Mouse (Mus musculus) MEL (cell line): ENCODE measurements around the gene Ctnna2. TPM values are rescaled to one million over a fixed set of nuclear protein-coding genes. Genes with fewer than 3 reads are reported as not detected.

ENCODE experiments used
- DNase-seq: peaks from one replicate; pipeline ENCODE4 v3.0.0; 2011; ENCODE audit warnings: low read depth, low spot score
- H3K27ac ChIP-seq: 2 replicates; pipeline ENCODE4 v1.5.1; 2012; ENCODE audit warnings: low read depth, mild to moderate bottlenecking, control low read depth, low read length, moderate library complexity; ENCODE audit not compliant: control insufficient read depth
- H3K27me3 ChIP-seq, 2 experiments: fragments of 150-350 bp in 1 of 2; sonication (generic) in 1 of 2; 2 replicates each; pipeline ENCODE4 v1.6.1; 2012; ENCODE audit warnings: low read length in 2 of 2, mild to moderate bottlenecking in 2 of 2, improper control_type of control experiment in 1 of 2, moderate library complexity in 1 of 2; ENCODE audit not compliant: insufficient read depth in 2 of 2, control insufficient read depth in 1 of 2
- H3K36me3 ChIP-seq, 2 experiments: 2 replicates each; pipeline ENCODE4 v1.6.1; 2012 to 2014; ENCODE audit warnings: low read length in 2 of 2, improper control_type of control experiment in 1 of 2, inconsistent platforms in 1 of 2, mild to moderate bottlenecking in 1 of 2; ENCODE audit not compliant: insufficient read depth in 2 of 2, control insufficient read depth in 1 of 2
- H3K4me1 ChIP-seq, 2 experiments: fragments of 150-350 bp in 1 of 2; sonication (generic) in 1 of 2; 2 replicates each; pipeline ENCODE4 v1.6.1; 2012; ENCODE audit warnings: low read length in 2 of 2, improper control_type of control experiment in 1 of 2, mild to moderate bottlenecking in 1 of 2; ENCODE audit not compliant: insufficient read depth in 2 of 2, control insufficient read depth in 1 of 2
- H3K4me3 ChIP-seq, 2 experiments: fragments of 150-350 bp in 1 of 2; sonication (generic) in 1 of 2; 2 replicates each; pipeline ENCODE4 v1.5.1; 2012; ENCODE audit warnings: low read depth in 2 of 2, low read length in 2 of 2, mild to moderate bottlenecking in 2 of 2, moderate library complexity in 2 of 2, control low read depth in 1 of 2, improper control_type of control experiment in 1 of 2; ENCODE audit not compliant: control insufficient read depth in 1 of 2, insufficient read depth in 1 of 2
- H3K79me2 ChIP-seq: 2 replicates; pipeline ENCODE4 v1.6.1; 2012; ENCODE audit warnings: mild to moderate bottlenecking, low read length, moderate library complexity; ENCODE audit not compliant: control insufficient read depth, poor library complexity, insufficient read depth
- H3K9ac ChIP-seq: 2 replicates; pipeline ENCODE4 v1.6.1; 2012; ENCODE audit warnings: low read depth, mild to moderate bottlenecking, control low read depth, low read length, moderate library complexity; ENCODE audit not compliant: control insufficient read depth, poor library complexity, severe bottlenecking
- H3K9me3 ChIP-seq: fragments of 150-350 bp; sonication (generic); replicated peaks from 2 replicates; pipeline ENCODE4 v1.6.1; 2012; ENCODE audit warnings: mild to moderate bottlenecking, low read length, improper control_type of control experiment, moderate library complexity; ENCODE audit not compliant: insufficient read depth
- EP300 ChIP-seq, 2 experiments: IDR thresholded peaks; 2 replicates each; pipeline ENCODE4 v1.6.1; 2011; ENCODE audit warnings: improper control_type of control experiment in 2 of 2, low read length in 2 of 2, low read depth in 1 of 2, mild to moderate bottlenecking in 1 of 2
- GATA1 ChIP-seq: IDR thresholded peaks from 2 replicates; pipeline ENCODE4 v1.6.1; 2011; ENCODE audit warnings: low read depth, low read length, improper control_type of control experiment
- JUND ChIP-seq: IDR thresholded peaks from 2 replicates; pipeline ENCODE4 v1.6.1; 2011; ENCODE audit warnings: low read depth, mild to moderate bottlenecking, improper control_type of control experiment, low read length
- MEF2A ChIP-seq: IDR thresholded peaks from 2 replicates; pipeline ENCODE4 v1.6.1; 2014; ENCODE audit warnings: low read depth, mild to moderate bottlenecking, inconsistent platforms, low read length, improper control_type of control experiment; ENCODE audit not compliant: poor library complexity, insufficient replicate concordance, severe bottlenecking; ENCODE audit errors: extremely low read depth
- MYB ChIP-seq: IDR thresholded peaks from 2 replicates; pipeline ENCODE4 v1.6.1; 2011; ENCODE audit warnings: mild to moderate bottlenecking, low read depth, low read length, improper control_type of control experiment
- MYC ChIP-seq: IDR thresholded peaks from 2 replicates; pipeline ENCODE4 v1.6.1; 2011; ENCODE audit warnings: low read depth, mild to moderate bottlenecking, low read length, improper control_type of control experiment, moderate library complexity
- NELFE ChIP-seq: IDR thresholded peaks from 2 replicates; pipeline ENCODE4 v1.6.1; 2011; ENCODE audit warnings: low read depth, low read length, improper control_type of control experiment
- POLR2A ChIP-seq, 2 experiments: IDR thresholded peaks; 2 replicates each; pipeline ENCODE4 v1.6.1; 2011 to 2012; ENCODE audit warnings: low read length in 2 of 2, mild to moderate bottlenecking in 2 of 2, control low read depth in 1 of 2, improper control_type of control experiment in 1 of 2, low read depth in 1 of 2, moderate library complexity in 1 of 2; ENCODE audit not compliant: control insufficient read depth in 1 of 2, insufficient read depth in 1 of 2, poor library complexity in 1 of 2
- POLR2AphosphoS2 ChIP-seq: IDR thresholded peaks from 2 replicates; pipeline ENCODE4 v1.6.1; 2011; ENCODE audit warnings: low read length, improper control_type of control experiment
- POLR2AphosphoS5 ChIP-seq: IDR thresholded peaks from 2 replicates; pipeline ENCODE4 v1.6.1; 2012; ENCODE audit warnings: low read depth, borderline replicate concordance, mild to moderate bottlenecking, inconsistent platforms, low read length, moderate library complexity, mixed read lengths
- RAD21 ChIP-seq: IDR thresholded peaks from 2 replicates; pipeline ENCODE4 v1.6.1; 2011; ENCODE audit warnings: mild to moderate bottlenecking, low read depth, low read length, improper control_type of control experiment
- RCOR1 ChIP-seq: IDR thresholded peaks from 2 replicates; pipeline ENCODE4 v1.6.1; 2012; ENCODE audit warnings: low read depth, mild to moderate bottlenecking, inconsistent platforms, low read length, improper control_type of control experiment
- SIN3A ChIP-seq: IDR thresholded peaks from 2 replicates; pipeline ENCODE4 v1.6.1; 2012; ENCODE audit warnings: low read length, improper control_type of control experiment, inconsistent platforms
- TAL1 ChIP-seq: IDR thresholded peaks from 2 replicates; pipeline ENCODE4 v1.6.1; 2012; ENCODE audit warnings: mild to moderate bottlenecking, inconsistent platforms, low read length, moderate library complexity, mixed read lengths
- TBP ChIP-seq: IDR thresholded peaks from 2 replicates; pipeline ENCODE4 v1.8.0; 2011; ENCODE audit warnings: low read depth, low read length, improper control_type of control experiment
- TCF12 ChIP-seq: IDR thresholded peaks from 2 replicates; pipeline ENCODE4 v1.6.1; 2014; ENCODE audit warnings: low read depth, mild to moderate bottlenecking, inconsistent platforms, low read length, improper control_type of control experiment, moderate library complexity
- USF1 ChIP-seq: IDR thresholded peaks from 2 replicates; pipeline ENCODE4 v1.6.1; 2014; ENCODE audit warnings: low read depth, mild to moderate bottlenecking, inconsistent platforms, low read length, improper control_type of control experiment, moderate library complexity
- ZC3H11A ChIP-seq: IDR thresholded peaks from 2 replicates; pipeline ENCODE4 v1.6.1; 2012; ENCODE audit warnings: low read depth, mild to moderate bottlenecking, inconsistent platforms, low read length, improper control_type of control experiment
- ZNF384 ChIP-seq: IDR thresholded peaks from 2 replicates; pipeline ENCODE4 v1.6.1; 2012; ENCODE audit warnings: low read depth, mild to moderate bottlenecking, inconsistent platforms, low read length, improper control_type of control experiment
- polyA plus RNA-seq, 2 experiments: library from polyadenylated mRNA; stranded (reverse) in 1 of 2; unstranded in 1 of 2; fragments of >175 nt in 1 of 2; fragments of >200 nt in 1 of 2; gene quantifications; 2 replicates each; pipeline versions ENCODE4 v1.2.1 to v1.2.4; 2012; ENCODE audit warnings: low replicate concordance in 2 of 2, low read depth in 1 of 2; ENCODE audit not compliant: insufficient read length in 2 of 2, insufficient read depth in 1 of 2, missing spikeins in 1 of 2
- total RNA-seq: library from RNA; depleted of rRNA; stranded (reverse); fragments of 300-350 nt; gene quantifications from 2 replicates; pipeline ENCODE4 v1.2.3, GENCODE M21; 2012

The Ctnna2 gene
- total and polyA plus RNA-seq, 3 experiments: not detected

- no peaks in the 10 kb centered on the region for H3K36me3 ChIP-seq
- no peak overlapping the region for H3K9ac ChIP-seq
- no peaks in the 10 kb centered on the region for H3K4me1 ChIP-seq
- no peak overlapping the region for H3K27ac ChIP-seq
- H3K27me3 ChIP-seq: no peaks in the 10 kb centered on the region; a peak in 1 of 4 replicates
- no peaks in the 10 kb centered on the region for H3K9me3 ChIP-seq
- DNase-seq: no peak
- H3K4me3 ChIP-seq: no peak overlapping the region
- H3K79me2 ChIP-seq: no peaks in the 10 kb centered on the region
- TF ChIP-seq ZNF384 (no peak), MYB (no peak), TAL1 (no peak), NELFE (no peak), TCF12 (no peak), POLR2A (IDR thresholded peaks at IDR 0.05; ENCODE audit: control insufficient read depth in 1 of 2, insufficient read depth in 1 of 2, low read depth in 1 of 2, low read length in 2 of 2, poor library complexity in 1 of 2) (no peak), MYC (no peak), GATA1 (no peak), RAD21 (no peak), ZC3H11A (no peak), USF1 (no peak), TBP (no peak), MEF2A (no peak), POLR2AphosphoS2 (no peak), RCOR1 (no peak)
These were observed 870.2 kb downstream of the Ctnna2 start for GRCm38 (mm10) chr6:77109095-77109945.

DNA sequence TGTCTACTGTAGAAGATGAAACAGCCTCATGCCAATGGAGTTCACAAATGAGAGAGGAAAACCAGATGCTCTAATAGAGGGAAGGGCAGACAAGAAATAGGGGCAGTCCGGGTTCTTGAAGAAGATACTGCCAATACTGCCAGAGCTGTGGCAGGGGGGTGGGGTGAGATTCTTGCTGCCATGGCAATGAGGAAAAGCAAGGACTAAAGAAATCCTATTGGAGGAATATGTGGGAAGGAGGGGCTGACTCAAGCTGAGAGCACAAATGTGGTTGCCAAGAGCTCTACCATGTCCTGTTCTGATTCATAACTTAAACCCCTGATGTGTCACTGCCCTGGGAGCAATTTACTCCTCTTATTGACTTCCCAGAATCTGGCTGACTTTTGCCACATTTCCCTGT, 878.5 kb downstream of the Ctnna2 start:
- H3K4me3 ChIP-seq: no peak overlapping the region
- H3K9ac ChIP-seq: no peak overlapping the region
- TF ChIP-seq MYB (no peak), MYC (no peak), ZC3H11A (no peak), POLR2AphosphoS2 (no peak), GATA1 (no peak), POLR2AphosphoS5 (no peak), MEF2A (no peak), SIN3A (no peak), EP300 (IDR thresholded peaks at IDR 0.05; ENCODE audit: low read depth in 1 of 2, low read length in 2 of 2) (no peak), JUND (no peak), TCF12 (no peak)
- H3K36me3 ChIP-seq: no peaks in the 10 kb centered on the region
- no peaks in the 10 kb centered on the region for H3K4me1 ChIP-seq
- no peaks in the 10 kb centered on the region for H3K27me3 ChIP-seq
- no peaks in the 10 kb centered on the region for H3K79me2 ChIP-seq
- no peaks in the 10 kb centered on the region for H3K9me3 ChIP-seq
- H3K27ac ChIP-seq: no peak overlapping the region
- DNase-seq: no peak
